Mouse (Mus musculus): ENCODE results near the gene Zmym3.

The Zmym3 gene

DNA sequence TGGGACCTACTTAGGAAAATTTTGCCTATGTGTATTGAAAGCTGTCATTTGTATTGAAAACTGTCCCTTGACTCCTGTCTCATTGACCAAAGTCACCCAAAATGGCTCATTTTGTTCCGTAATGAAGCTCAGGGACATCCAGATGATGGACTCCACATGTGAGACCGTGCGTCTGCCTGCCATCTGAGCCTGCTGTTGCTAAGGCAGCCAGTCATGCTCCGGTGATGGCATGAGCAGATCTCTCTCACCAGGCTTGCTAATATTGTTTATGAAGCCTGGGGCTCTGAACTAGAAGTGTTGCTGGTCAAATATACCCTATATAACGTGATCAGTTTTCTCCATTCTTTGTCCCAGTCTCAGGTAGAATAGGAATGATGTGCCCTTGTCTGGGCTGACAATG lies 47.7 kb downstream of the Zmym3 start:
- no peak for DNase-seq

- DNase-seq = no peak
These were observed 50.1 kb downstream of the Zmym3 start for GRCm38 (mm10) chrX:101370573-101370972.

DNA sequence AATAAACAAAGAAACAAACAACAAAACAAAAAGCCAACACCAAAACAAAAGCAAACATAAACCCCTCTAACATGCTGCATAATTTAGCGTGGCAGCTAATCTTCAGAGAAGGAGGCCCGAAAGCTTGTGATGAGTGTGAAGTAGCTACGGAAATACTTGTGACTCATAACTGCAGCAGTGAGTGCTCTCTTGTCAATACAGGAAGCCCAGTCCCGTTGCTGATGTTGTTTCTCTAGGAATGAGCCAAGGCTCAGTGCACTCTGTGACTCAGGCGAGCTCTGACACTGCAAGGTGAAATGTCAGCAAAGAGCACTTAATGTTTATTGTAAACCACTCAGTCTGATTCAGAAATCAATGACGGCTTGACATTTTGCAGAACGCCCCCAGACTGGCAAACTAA lies 51.6 kb downstream of the Zmym3 start:
- DNase-seq = no peak

- DNase-seq = peak; percentile 22 to 25
These were observed 61.7 kb downstream of the Zmym3 start for GRCm38 (mm10) chrX:101358902-101359301.

Data from B cell, adult 2 months (primary cell).